Mouse (Mus musculus) spleen, adult 2 months (tissue): Measurements from ENCODE around the gene Dclk1. TPM values are rescaled to one million over a fixed set of nuclear protein-coding genes. Genes with fewer than 3 reads are reported as not detected.

ENCODE experiments used
- DNase-seq, 2 experiments: peaks; one replicate each; pipeline versions ENCODE4 v3.0.0 to v3.0.0-alpha.2; 2012 to 2021; ENCODE audit warnings: low spot score in 2 of 2, low read depth in 1 of 2
- H3K27ac ChIP-seq: fragments of 200-500 bp; 2 replicates; pipeline ENCODE4 v1.5.1; 2012; ENCODE audit warnings: low read length, inconsistent platforms; ENCODE audit not compliant: insufficient read depth
- H3K27me3 ChIP-seq: fragments of 200-500 bp; 2 replicates; pipeline ENCODE4 v1.6.1; 2012; ENCODE audit warnings: mild to moderate bottlenecking, moderate library complexity, low read length, inconsistent platforms; ENCODE audit not compliant: control insufficient read depth, insufficient read depth
- H3K36me3 ChIP-seq: fragments of 200-500 bp; 2 replicates; pipeline ENCODE4 v1.6.1; 2012; ENCODE audit warnings: mild to moderate bottlenecking, low read length, inconsistent platforms; ENCODE audit not compliant: control insufficient read depth, insufficient read depth
- H3K4me1 ChIP-seq: fragments of 200-500 bp; 2 replicates; pipeline ENCODE4 v1.6.1; 2011; ENCODE audit warnings: inconsistent platforms; ENCODE audit not compliant: control insufficient read depth, insufficient read depth, insufficient read length
- H3K4me3 ChIP-seq: fragments of 200-500 bp; 2 replicates; pipeline ENCODE4 v1.5.1; 2011; ENCODE audit warnings: mild to moderate bottlenecking, inconsistent platforms; ENCODE audit not compliant: insufficient read depth, insufficient read length; ENCODE audit errors: extremely low read depth
- CTCF ChIP-seq: fragments of 200-500 bp; IDR thresholded peaks from 2 replicates; pipeline ENCODE4 v1.5.1; 2011; ENCODE audit warnings: mild to moderate bottlenecking, inconsistent platforms; ENCODE audit not compliant: insufficient read depth, insufficient read length, insufficient replicate concordance; ENCODE audit errors: extremely low read depth
- POLR2A ChIP-seq: fragments of 200-500 bp; IDR thresholded peaks from 2 replicates; pipeline ENCODE4 v1.6.1; 2011; ENCODE audit warnings: low read depth, low read length, inconsistent platforms
- WGBS: fragments of 180-500 bp; shearing (Covaris S2); methylation state at CpG from one replicate; pipeline ENCODE4 v1.1.7; 2018; 5-methylcytosine and 5-hydroxymethylcytosine counted together
- polyA plus RNA-seq: library from polyadenylated mRNA; depleted of rRNA; stranded (reverse); fragments of >200 nt; gene quantifications from 2 replicates; pipeline ENCODE4 v1.2.3, GENCODE M21; 2012

The Dclk1 gene
- polyA plus RNA-seq, 1 experiment, result 3.0 TPM

DNA sequence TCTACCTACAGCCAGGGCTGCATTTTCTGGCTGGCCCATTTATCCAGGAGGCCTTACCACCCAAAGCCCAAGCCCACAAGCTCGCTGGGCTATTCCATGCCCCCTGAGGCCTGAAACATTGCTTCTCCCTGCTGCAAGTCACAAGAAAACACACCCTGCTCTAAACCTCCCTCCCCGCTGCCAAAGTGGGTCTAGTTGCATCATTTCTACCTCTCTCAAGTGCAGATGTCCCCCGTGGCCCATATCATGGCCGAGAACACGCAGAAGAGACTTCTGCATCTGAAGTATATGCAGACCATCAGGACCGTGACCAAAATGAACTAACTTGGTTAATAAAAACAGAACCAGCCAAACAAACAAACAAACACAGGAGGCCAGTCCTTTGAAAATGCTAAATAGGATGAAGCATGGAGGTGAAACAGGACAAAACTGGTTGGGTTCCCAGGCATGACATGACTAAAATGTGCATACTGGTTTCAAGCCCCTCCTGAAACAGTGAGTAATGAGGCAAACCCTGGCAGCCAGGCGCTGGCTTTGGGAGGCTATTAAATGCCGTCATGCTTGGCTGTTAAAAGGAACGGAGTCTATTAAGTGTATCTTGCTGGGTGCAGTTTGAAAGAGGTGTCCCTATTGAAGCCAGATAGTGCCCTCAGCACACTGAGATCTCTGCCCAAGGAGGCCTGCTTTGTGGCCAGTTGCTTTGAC is 282.5 kb downstream of the Dclk1 start:
- Histone ChIP-seq H3K27ac (no peak overlapping the region), H3K4me3 (no peak overlapping the region), H3K36me3 (no peaks in the 10 kb centered on the region), H3K27me3 (no peaks in the 10 kb centered on the region), H3K4me1 (no peaks in the 10 kb centered on the region)
- TF ChIP-seq POLR2A (no peak), CTCF (no peak)
- DNase-seq, result no peak
- 88% methylated on average over 9 of the region's 9 CpGs for WGBS

DNA sequence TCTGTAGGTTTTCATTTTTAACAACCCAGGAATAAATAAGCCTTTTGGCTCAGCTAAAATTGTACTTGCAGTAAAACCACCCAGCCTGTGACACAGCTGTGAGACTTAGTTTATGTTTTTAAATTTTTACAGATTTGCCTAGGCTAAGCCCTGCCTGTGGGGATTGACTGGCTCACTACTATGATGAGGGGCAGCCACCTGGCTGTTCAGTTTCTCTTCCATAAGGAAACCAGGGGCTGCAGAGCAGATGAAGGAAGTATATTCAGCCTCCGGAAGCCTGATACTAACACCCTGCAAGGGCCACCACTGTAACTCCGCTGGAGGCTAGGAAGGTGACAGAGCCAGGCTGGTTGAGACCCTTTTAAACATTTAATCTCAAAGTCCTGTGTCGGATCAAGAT is 284.3 kb downstream of the Dclk1 start:
- Histone ChIP-seq H3K27me3 (no peaks in the 10 kb centered on the region), H3K36me3 (no peaks in the 10 kb centered on the region), H3K27ac (no peak overlapping the region), H3K4me1 (no peaks in the 10 kb centered on the region), H3K4me3 (no peak overlapping the region)
- DNase-seq, result no peak
- 66% methylated on average over 3 of the region's 3 CpGs for WGBS
- TF ChIP-seq POLR2A, result no peak
- no peak for TF ChIP-seq CTCF

DNA sequence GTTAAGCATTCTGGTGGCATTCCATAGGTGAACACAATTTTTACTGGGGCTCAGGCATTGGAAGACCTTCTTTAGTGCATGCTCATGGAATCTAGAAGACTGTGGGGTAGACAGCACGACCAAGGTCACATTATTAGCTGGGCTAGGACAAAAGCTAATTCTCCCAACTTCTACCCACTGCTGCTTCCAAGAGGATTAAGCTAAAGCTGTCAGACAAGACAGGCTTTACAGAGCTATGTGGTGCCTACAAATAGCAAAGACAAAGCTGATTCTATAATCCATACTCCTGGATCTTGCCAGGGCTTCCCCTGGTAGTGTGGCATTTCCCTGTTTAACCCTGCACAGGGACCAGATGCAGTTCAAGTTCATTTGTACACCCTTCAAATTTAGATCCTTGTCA is 285.4 kb downstream of the Dclk1 start:
- Histone ChIP-seq H3K27ac (no peak overlapping the region), H3K36me3 (no peaks in the 10 kb centered on the region), H3K4me1 (no peaks in the 10 kb centered on the region), H3K27me3 (no peaks in the 10 kb centered on the region), H3K4me3 (no peak overlapping the region)
- TF ChIP-seq POLR2A (no peak), CTCF (no peak)
- WGBS, result 75% methylated on average over 1 of the region's 1 CpGs
- DNase-seq, result no peak

DNA sequence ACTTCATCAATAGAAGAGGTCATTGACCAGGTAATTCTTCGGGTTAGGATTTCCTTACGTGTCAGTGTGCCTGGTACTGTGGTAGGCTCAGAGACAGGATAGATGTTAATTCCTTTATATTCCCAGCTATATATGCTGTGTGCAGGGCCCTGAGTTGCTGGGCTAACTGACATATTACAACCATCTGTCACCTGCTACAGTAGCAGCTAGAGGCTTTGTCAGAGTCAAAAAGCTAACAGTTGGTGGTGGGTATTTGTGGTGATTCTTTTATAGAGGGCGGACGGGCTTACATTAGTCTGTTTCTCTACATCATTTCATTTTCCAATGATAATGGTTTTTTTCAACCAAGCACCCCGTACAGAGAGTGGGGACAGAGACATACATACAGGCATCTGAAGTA is 285.8 kb downstream of the Dclk1 start:
- H3K27ac ChIP-seq, result no peak overlapping the region
- TF ChIP-seq POLR2A (no peak), CTCF (no peak)
- WGBS, result 90% methylated on average over 5 of the region's 5 CpGs
- no peak for DNase-seq
- no peaks in the 10 kb centered on the region for H3K27me3 ChIP-seq
- no peak overlapping the region for H3K4me3 ChIP-seq
- no peaks in the 10 kb centered on the region for H3K36me3 ChIP-seq
- H3K4me1 ChIP-seq, result no peaks in the 10 kb centered on the region

DNA sequence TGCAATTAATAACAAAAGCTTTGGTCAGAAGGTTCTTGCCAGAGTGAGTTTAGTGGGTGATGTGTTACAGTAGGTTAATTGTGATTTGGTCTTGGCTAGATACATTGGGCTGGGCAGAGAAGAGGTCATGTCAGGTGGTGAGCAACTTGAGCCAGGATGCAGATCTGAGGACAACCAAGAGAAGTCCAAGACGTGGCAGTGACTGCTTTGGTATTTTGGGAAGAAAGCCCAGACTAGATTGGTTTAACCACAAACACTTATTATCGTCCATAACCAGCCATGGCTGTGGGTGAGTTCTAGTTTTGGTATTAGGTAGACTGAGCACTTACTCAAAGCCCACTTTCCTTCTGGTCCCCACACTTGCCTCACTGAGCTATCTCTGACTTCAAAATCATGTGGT is 287.2 kb downstream of the Dclk1 start:
- TF ChIP-seq POLR2A, result no peak
- TF ChIP-seq CTCF, result no peak
- H3K36me3 ChIP-seq, result no peaks in the 10 kb centered on the region
- no peak overlapping the region for H3K27ac ChIP-seq
- no peak for DNase-seq
- H3K4me1 ChIP-seq, result no peaks in the 10 kb centered on the region
- no peak overlapping the region for H3K4me3 ChIP-seq
- no peaks in the 10 kb centered on the region for H3K27me3 ChIP-seq
- 69% methylated on average over 2 of the region's 2 CpGs for WGBS

DNA sequence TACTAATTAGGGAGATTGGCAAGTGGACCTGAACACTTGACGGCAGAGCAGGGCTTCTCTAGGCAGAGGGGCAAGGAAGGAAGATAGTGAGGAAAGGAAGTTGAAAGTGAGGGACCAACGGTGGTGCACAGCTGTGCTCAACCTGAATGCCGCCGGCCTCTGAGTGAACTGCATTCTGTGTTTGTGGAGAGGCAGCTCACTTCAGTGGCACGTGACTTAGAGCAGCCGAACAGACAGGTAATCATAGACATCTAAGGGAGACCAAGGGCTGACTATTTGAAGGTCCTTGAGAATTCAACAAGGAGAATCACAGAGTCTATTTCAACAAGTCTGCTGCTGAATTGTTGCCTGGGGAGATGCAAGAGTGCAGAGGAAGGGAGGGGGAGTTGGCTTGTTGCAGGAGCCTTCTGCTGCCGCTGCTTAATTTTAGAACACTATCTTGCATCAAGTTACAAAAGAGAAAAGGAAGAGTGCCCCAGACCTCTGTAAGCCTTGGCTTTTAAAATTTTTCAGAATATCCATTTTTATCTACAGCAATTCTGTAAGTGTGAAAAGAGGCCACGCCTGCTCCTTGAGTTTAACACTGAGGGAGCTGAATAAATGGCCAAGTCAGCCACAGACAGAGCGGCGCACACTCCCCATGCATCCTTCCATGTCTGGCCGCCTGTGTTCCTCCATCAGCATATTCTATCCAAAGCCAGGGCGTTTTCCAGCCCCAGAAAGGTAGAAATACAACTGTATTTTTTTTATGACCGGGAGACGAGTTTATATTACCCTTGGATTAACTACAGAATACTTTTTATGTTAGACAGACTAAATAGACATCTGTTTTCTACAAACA is 289.3 kb downstream of the Dclk1 start:
- TF ChIP-seq POLR2A (no peak), CTCF (no peak)
- Histone ChIP-seq H3K4me1 (no peaks in the 10 kb centered on the region), H3K27ac (no peak overlapping the region), H3K36me3 (no peaks in the 10 kb centered on the region), H3K27me3 (no peaks in the 10 kb centered on the region), H3K4me3 (no peak overlapping the region)
- WGBS, result 53% methylated on average over 14 of the region's 14 CpGs
- DNase-seq, result no peak
